Mouse (Mus musculus): ENCODE measurements around the gene Pla2r1.

The Pla2r1 gene

DNA sequence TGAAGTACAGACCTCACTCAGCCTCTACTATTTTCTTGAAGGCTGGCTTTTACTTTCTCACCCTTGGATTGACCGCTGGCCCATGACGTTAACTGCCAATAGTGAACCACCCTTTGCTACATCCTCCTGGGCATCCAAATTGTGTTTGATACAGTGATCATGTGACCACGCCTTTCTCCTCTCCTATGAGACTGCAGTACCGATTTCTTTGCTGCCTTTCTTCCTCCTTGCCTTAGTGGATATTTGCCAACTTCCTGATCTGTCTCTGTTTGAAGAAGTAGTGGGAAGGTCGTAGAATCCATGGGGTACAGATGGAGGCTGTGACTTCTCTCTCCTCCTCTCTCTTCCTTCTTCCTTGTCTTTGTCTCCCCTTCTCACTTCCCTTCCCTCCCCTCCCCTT is 147.7 kb downstream of the Pla2r1 start:
- DNase-seq (ENCODE audit: low read depth in 1 of 2, low spot score in 2 of 2) = no peak

DNA sequence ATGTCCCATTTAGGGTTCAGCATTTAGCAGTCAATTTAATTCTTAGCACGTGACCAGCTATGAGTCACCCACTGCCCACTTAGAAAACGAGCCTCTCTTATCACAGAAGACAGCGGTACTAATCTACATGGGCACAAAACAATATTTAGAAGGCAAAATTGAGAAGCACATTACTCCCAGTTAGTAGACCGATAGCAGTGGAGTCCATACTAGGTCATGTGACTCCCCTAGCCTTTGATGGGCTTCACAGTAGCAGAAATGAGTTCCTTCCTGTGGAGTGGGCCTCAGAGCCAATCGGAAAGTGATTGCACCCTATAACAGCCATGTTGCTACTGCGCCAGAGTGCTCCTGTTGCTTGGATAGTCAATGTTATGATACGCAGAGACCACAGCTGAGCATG is 148.3 kb downstream of the Pla2r1 start:
- no peak for DNase-seq (ENCODE audit: low read depth in 1 of 2, low spot score in 2 of 2)

DNA sequence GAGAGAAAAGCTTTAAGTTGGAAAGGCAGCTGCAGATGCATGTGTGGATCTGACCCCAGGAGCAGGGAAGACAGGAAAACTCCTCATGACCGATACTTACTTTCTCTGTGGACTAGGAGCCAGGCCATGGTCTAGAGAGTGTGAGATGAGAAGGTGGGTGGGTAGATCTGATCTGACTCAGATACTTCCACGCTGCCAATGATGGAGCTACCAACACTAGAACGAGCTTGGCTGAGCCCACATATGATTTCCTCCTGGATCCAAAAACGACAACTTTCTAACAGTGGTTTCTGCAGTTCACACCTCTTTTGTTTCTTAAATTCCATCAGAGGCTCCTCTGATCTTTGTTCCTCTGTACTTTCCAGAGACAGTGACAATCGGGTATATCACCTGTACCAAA is 151.4 kb downstream of the Pla2r1 start:
- no peak for DNase-seq (ENCODE audit: low read depth in 1 of 2, low spot score in 2 of 2)

DNA sequence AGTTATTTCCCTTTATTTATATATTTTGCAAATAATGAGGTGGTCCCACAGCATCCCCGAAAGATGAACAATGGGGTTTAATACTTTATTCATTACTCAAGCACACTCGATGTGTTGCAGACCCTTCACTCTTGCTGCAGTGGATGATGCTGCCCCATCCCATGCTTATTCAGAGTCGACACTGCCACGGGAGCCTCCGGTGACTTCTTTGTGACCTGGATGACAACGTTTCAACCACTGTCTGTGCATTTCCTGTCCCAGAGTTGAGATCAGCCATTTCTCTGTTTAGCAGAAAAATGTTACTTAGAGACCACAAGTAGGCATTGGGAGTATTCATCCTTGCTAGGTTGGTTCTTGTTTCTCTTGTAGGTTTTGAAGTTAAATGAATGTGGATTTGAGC is 159.3 kb downstream of the Pla2r1 start:
- no peak for DNase-seq (ENCODE audit: low read depth in 1 of 2, low spot score in 2 of 2)

DNA sequence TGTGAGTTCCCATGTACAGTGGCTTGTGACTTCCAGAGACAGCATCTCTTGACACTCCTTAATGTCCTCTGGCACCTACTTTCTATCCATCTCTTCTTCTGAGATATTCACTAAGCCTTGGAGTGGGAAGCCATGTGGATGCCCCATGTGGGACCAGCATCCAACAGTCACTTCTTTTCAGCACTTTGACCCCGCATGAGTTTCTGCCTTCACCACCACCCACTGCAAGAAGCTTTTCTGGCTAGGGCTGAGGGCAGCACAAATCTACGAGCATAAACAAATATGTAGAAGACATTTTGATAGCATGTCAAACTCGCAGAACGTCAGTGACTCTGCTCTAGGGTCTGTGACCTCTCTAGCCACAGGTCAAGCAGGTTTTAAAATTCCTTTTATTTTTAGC is 160.8 kb downstream of the Pla2r1 start:
- DNase-seq (ENCODE audit: low read depth in 1 of 2, low spot score in 2 of 2) = no peak

DNA sequence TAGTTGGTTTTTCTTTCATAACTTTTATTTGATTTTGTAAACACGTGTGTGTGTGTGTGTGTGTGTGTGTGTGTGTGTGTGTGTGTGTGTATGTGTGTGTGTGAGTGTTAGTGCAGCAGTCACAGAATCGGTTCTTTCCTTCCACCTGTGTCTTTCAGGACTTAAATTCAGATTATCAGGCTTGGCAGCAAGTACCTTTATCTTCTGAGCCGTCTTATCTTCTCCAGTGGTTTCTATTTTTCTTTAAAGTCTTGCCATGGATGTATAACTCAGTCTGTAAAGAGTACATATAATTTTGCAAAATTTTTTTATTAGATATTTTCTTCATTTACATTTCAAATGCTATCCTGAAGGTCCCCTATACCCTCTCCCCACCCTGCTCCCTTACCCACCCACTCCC is 165.7 kb downstream of the Pla2r1 start:
- DNase-seq (ENCODE audit: low read depth in 1 of 2, low spot score in 2 of 2) = no peak

DNA sequence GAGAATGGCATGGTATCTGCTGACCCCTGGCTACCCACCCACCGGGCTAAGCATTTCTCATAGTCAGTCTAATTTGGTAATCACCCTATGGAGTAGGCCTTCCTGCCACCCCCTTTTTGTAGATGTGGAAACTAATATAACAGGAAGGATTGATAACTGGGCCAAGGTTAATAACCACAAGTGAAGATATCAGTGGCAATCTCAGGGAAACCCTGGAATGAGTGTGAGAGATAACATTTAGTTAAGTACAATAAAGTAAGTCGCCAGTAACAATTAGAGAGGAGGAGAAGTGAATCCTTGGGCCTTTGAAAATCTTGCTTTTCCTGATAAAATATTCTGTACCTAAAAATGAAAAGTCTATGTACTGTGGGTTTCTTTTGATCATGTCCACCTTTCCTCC is 166.3 kb downstream of the Pla2r1 start:
- no peak for DNase-seq (ENCODE audit: low read depth in 1 of 2, low spot score in 2 of 2)

DNA sequence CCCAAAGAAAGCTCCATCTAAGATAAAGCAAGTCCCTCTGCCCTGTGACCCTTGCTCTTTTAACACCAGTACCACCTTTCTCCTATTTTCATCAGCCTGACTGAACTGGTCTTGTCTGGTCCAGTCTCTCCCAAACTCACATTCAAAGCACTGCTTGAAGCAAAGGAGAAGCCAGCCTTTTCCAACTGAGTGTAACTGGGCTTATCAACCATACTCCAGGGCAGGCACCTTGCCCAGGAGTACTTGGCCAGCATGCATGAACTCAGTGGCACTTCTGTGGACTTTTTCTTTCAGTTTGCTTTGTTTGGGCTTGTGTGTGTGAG is 168.4 kb downstream of the Pla2r1 start:
- DNase-seq (ENCODE audit: low read depth in 1 of 2, low spot score in 2 of 2) = no peak

DNA sequence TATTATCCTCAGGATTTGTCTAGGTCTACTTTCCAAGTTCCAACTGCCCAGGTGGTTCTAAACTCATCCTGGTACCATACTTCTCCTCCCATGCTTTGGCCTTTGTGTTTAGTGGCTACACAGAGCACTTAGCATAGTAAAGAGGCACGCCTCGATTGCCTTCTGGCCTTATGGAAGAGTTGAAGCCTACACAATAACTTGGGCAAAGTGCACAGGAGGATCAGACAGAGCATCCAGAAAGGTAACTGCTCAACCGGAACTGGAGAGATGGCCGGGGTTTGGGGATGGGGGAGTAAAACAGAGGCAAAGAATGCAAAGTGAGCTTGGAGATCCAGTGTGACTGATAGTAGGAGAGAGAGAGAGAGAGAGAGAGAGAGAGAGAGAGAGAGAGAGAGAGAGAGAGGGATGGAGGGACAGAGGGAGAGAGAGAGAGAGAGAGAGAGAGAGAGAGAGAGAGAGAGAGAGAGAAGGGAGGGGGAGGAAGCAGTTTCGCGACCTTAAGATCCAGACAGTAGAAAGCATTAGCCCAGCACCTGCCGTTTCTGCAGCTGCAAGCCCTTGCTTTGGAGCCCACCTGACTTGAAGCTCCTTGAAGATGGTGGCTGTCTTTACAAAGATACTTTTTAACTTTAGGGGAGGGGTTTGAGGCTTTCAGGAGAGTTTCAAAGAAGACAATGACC is 168.9 kb downstream of the Pla2r1 start:
- no peak for DNase-seq (ENCODE audit: low read depth in 1 of 2, low spot score in 2 of 2)

DNA sequence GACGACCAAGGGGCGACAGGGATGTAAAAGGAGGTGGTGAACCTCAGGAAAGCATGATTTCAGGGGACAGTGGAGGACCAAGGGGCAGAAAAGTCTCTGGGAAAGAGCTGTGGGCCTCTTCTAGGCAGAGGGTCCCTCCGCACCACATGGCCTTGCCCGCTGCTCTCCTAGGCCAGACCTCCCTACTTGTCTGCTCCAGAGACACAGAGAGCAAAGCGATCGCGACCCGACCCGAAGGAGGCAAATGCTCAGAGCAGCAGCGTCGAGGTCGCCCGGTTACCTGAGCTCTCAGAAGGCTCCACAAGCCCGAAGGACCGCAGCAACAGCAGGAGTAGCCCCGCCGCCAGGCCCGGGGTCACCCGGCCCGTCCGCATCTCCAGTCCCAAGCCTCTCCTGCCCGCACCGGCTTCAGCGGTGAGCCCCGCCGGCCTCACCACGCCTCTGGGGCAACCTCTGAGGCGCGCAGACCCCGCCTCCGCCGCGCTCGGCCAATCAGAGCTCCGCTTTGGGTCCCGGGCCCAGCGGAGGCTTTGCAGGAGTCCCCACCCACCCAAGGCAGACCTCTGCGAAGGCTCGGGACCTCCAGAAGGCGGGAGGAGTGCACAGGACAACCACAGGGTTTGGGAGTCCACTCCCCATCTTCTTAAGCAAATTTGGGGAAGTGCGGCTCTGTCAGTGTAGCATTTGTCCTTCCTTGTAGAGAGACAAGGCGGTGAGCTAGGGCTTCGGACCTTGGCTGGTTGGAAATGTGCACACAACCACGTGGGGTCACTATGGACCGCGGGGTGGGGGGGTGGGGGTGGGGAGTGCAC is 170.0 kb downstream of the Pla2r1 start, which contains the start of gene Ly75:
Ly75 (minus strand) TSS at position 446 of the 812 bp plus-strand sequence.
- peak; percentile 45 to 57 for DNase-seq (ENCODE audit: low read depth in 1 of 2, low spot score in 2 of 2)

DNA sequence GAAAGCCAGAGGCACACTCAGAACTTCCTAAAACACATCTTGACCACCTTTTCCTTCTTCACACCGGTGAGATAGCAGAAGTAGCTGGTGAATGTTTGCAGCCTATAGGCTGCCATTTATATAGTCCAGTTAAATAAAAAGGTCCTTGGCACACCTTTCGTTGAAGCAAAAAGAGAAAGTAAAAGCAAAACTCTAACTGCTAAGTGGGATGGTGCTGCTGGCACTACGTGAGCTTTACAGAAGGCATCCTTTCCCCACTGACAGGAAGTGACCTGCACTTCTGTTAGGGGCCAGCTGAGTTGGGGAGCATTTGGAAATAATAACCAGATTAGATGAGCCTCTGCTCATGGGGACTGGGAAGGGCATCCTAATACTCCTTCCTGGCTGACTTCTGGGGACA is 170.8 kb downstream of the Pla2r1 start:
- no peak for DNase-seq (ENCODE audit: low read depth in 1 of 2, low spot score in 2 of 2)

DNA sequence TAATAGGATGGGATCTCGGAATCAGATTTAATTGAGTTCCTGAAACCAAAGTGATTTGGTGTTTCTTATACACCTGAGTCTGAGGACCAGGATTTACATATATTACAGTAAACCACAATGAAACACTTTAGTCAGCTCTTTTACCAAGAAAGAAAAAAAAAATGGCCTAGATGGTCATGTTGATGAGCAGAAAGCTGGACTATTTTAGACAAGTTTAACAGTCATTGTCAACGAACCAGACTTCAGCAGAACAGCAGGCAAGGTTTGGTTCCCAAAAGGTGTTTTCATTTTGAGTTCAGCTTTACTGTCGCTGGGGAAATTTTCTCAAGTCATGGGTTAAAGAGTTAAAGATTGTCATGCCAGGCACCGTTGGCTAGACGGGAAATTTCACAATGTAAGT is 175.8 kb downstream of the Pla2r1 start:
- DNase-seq (ENCODE audit: low read depth in 1 of 2, low spot score in 2 of 2) = no peak

DNA sequence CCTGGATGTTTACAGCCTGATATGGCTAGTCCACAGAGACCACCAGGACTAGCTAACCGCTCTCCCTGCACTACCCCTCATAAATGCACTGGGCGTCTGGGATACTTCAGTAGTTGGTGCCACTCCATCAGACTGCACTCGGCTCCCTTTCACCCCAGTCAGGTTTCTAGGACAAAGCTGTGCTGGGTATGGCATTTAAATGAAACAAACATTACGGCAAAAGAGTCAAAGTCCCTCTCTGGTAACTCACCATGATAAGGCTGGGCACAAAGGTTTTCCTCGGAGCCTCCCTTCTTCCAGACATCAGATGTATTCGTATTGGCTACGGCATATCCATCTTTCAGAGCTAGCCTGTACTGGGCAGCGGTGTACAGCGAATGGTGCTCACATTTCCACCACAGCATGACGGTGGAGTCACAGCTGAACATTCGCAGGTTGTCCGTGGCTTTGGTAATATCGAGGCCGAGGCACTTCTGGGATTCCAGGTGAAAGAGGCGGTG is 177.4 kb downstream of the Pla2r1 start:
- DNase-seq (ENCODE audit: low read depth in 1 of 2, low spot score in 2 of 2) = no peak

DNA sequence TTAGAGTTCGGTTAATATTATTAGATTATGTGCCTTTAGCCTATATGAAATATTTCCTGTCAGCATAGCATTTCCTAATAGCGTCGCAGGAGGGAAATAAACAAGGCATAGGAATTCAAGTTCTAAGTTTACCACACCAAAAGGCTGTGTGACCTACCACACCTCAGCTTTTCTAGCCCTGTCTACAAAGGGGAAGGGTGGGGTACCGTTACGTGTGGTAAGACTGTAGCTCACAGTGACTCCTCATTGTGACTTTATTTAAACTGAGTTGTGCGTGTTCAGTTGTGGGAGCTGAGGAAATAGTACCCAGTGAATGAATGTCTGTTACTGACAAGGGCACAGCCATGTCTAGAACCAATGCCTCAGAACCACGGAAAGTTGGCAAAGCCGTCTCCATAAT is 178.0 kb downstream of the Pla2r1 start:
- DNase-seq (ENCODE audit: low read depth in 1 of 2, low spot score in 2 of 2) = no peak

DNA sequence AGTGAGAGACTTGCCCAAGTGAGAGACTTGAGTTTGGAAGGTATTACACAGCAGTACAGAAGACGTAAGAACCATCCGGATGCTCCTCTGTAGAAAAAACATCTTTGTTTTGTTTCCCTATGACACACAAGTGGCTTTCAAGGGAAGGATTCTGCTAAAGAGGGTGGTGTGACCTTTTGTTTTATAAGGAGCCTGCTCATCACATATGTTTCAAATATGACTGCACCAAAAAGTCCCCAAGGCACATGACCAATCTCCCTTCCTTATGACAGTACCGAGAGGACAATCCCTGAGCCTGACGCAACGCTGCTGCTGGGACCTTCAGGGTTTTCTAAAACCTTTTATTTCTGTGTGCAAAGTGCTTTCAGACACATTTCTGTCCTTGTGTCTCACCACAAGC is 182.9 kb downstream of the Pla2r1 start:
- DNase-seq (ENCODE audit: low read depth in 1 of 2, low spot score in 2 of 2) = no peak

DNA sequence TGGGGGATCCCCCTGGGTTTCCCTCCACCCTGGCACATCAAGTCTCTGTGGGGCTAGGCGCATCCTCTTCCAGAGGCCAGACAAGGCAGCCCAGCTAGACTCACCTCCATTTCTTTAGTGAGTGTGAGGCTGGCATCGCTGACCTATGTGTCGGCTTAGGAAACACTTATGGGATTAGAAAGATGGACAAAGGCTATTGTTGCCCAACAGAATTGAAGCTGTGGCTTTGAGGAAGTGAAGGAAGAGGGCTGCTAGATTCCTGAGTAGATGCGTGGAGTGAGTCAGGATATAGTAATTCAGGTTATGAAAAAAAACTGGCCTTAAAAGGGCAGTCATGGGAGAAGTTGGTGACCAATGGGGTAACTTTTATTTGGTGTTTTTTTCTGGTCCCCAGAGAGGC is 183.7 kb downstream of the Pla2r1 start:
- DNase-seq (ENCODE audit: low read depth in 1 of 2, low spot score in 2 of 2) = no peak

DNA sequence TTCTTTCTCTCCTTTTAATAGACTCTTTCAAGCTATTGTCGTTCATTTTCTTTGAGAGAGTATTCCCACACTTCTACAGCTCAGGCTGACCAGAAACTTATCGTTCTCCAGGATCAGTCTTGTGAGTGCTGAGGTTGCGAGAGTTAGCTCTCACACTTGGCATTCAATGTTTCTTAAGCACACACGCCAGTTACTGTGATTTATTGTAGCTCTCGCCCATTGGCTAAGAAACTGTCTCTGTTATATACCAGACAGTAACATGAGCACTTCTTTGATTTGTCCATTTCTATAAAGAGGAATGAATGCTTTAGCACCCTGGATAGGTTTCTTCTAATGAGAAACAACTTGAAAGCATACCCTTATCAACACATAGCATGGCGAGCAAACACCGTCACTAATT is 185.2 kb downstream of the Pla2r1 start:
- no peak for DNase-seq (ENCODE audit: low read depth in 1 of 2, low spot score in 2 of 2)
